Mouse (Mus musculus): ENCODE measurements around the gene Rps2. TPM values are rescaled to one million over a fixed set of nuclear protein-coding genes. Genes with fewer than 3 reads are reported as not detected.

Rps2 gene
- total RNA-seq, 2 experiments from 2014 or later: 2,495 to 4,639 TPM

GRCm38 (mm10) chr17:24765016-24765905 is 47.3 kb downstream of the Rps2 start:
- no peak for ATAC-seq (replicated peaks; ENCODE audit: poor library complexity, severe bottlenecking)

- no peak for ATAC-seq (replicated peaks; ENCODE audit: poor library complexity, severe bottlenecking)
Measured at GRCm38 (mm10) chr17:24766266-24766875, 48.5 kb downstream of the Rps2 start.

DNA sequence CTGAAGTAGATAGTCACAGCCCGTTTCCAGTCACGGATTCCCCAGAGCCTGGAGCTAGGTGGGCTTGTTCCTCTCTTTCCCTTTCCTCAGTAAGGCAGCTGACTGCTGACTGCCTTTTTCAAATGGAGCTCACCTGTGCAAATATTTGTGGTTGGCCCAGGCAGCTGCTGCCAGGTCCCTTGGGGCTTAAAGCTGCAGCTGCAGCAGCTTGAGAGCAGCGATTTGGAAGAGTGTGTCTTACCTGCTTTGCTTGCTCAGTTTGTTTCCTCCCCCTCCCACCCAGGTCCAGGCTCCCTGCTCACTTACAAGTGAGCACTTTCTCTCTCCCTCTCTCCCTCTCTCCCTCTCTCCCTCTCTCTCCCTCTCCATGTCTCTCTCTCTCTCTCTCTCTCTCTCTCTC is 51.2 kb downstream of the Rps2 start:
- no peak for ATAC-seq (replicated peaks; ENCODE audit: poor library complexity, severe bottlenecking)

Other genes starting within 250 kb of the Rps2 start
Only the 30 nearest of the 33 such genes appear.
- gene Mlst8, start 239.0 kb upstream of the Rps2 start, total RNA-seq (2014; fragmentation: Nextera tagmentation): 21.2 and 21.6 TPM in 2 replicates
- 21.8 and 27.8 TPM in 2 replicates for gene Mlst8, start 239.0 kb upstream of the Rps2 start, total RNA-seq (2017)
- not detected in 2 replicates for gene Caskin1, start 229.5 kb upstream of the Rps2 start, total RNA-seq (2014; fragmentation: Nextera tagmentation)
- not detected in 2 replicates for gene Caskin1, start 229.5 kb upstream of the Rps2 start, total RNA-seq (2017)
- gene Traf7, start 190.2 kb upstream of the Rps2 start, total RNA-seq (2014; fragmentation: Nextera tagmentation): 83.9 and 102 TPM in 2 replicates
- gene Traf7, start 190.2 kb upstream of the Rps2 start, total RNA-seq (2017): 61.5 and 104 TPM in 2 replicates
- gene Rab26, start 183.9 kb upstream of the Rps2 start, total RNA-seq (2014; fragmentation: Nextera tagmentation): 0.77 TPM in 1 of 2 replicates, not detected in the other
- gene Rab26, start 183.9 kb upstream of the Rps2 start, total RNA-seq (2017): 1.1 TPM in 1 of 2 replicates, not detected in the other
- 18.9 and 19.0 TPM in 2 replicates for gene Pkd1, start 168.3 kb upstream of the Rps2 start, total RNA-seq (2014; fragmentation: Nextera tagmentation)
- gene Pkd1, start 168.3 kb upstream of the Rps2 start, total RNA-seq (2017): 5.9 and 9.1 TPM in 2 replicates
- gene Tsc2, start 85.5 kb upstream of the Rps2 start, total RNA-seq (2014; fragmentation: Nextera tagmentation): 61.9 and 83.7 TPM in 2 replicates
- gene Tsc2, start 85.5 kb upstream of the Rps2 start, total RNA-seq (2017): 25.1 and 41.3 TPM in 2 replicates
- gene Nthl1, start 85.4 kb upstream of the Rps2 start, total RNA-seq (2014; fragmentation: Nextera tagmentation): 7.1 and 15.7 TPM in 2 replicates
- gene Nthl1, start 85.4 kb upstream of the Rps2 start, total RNA-seq (2017): 11.8 and 13.7 TPM in 2 replicates
- gene Slc9a3r2, start 67.8 kb upstream of the Rps2 start, total RNA-seq (2014; fragmentation: Nextera tagmentation): 0.45 and 1.0 TPM in 2 replicates
- gene Slc9a3r2, start 67.8 kb upstream of the Rps2 start, total RNA-seq (2017): 1.8 and 3.0 TPM in 2 replicates
- gene Npw, start 59.7 kb upstream of the Rps2 start, total RNA-seq (2014; fragmentation: Nextera tagmentation): not detected in 2 replicates
- gene Npw, start 59.7 kb upstream of the Rps2 start, total RNA-seq (2017): 0.82 TPM in 1 of 2 replicates, not detected in the other
- gene Zfp598, start 48.4 kb upstream of the Rps2 start, total RNA-seq (2014; fragmentation: Nextera tagmentation): 18.2 and 40.4 TPM in 2 replicates
- gene Zfp598, start 48.4 kb upstream of the Rps2 start, total RNA-seq (2017): 16.1 and 17.8 TPM in 2 replicates
- not detected in 2 replicates for gene Syngr3, start 28.2 kb upstream of the Rps2 start, total RNA-seq (2014; fragmentation: Nextera tagmentation)
- gene Syngr3, start 28.2 kb upstream of the Rps2 start, total RNA-seq (2017): not detected in 2 replicates
- 28.9 and 33.2 TPM in 2 replicates for gene Gfer, start 22.0 kb upstream of the Rps2 start, total RNA-seq (2014; fragmentation: Nextera tagmentation)
- gene Gfer, start 22.0 kb upstream of the Rps2 start, total RNA-seq (2017): 45.1 and 64.0 TPM in 2 replicates
- gene Noxo1, start 21.9 kb upstream of the Rps2 start, total RNA-seq (2014; fragmentation: Nextera tagmentation): 1.4 TPM in 1 of 2 replicates, not detected in the other
- gene Noxo1, start 21.9 kb upstream of the Rps2 start, total RNA-seq (2017): 0.60 and 2.1 TPM in 2 replicates
- 39.5 and 44.5 TPM in 2 replicates for gene Tbl3, start 10.5 kb upstream of the Rps2 start, total RNA-seq (2014; fragmentation: Nextera tagmentation)
- 44.1 and 54.9 TPM in 2 replicates for gene Tbl3, start 10.5 kb upstream of the Rps2 start, total RNA-seq (2017)
- 1.2 TPM in 1 of 2 replicates, not detected in the other for gene Rnf151, start 53 bp upstream of the Rps2 start, total RNA-seq (2014; fragmentation: Nextera tagmentation)
- not detected in 2 replicates for gene Rnf151, start 53 bp upstream of the Rps2 start, total RNA-seq (2017)
- gene Ndufb10, start 6.4 kb downstream of the Rps2 start, total RNA-seq (2014; fragmentation: Nextera tagmentation): 247 and 248 TPM in 2 replicates
- gene Ndufb10, start 6.4 kb downstream of the Rps2 start, total RNA-seq (2017): 237 and 286 TPM in 2 replicates
- 0.73 TPM in 1 of 2 replicates, not detected in the other for gene Rpl3l, start 9.7 kb downstream of the Rps2 start, total RNA-seq (2014; fragmentation: Nextera tagmentation)
- gene Rpl3l, start 9.7 kb downstream of the Rps2 start, total RNA-seq (2017): 0.52 TPM in 1 of 2 replicates, not detected in the other
- gene Msrb1, start 18.5 kb downstream of the Rps2 start, total RNA-seq (2014; fragmentation: Nextera tagmentation): 255 and 331 TPM in 2 replicates
- gene Msrb1, start 18.5 kb downstream of the Rps2 start, total RNA-seq (2017): 160 and 195 TPM in 2 replicates
- not detected in 2 replicates for gene Hs3st6, start 34.9 kb downstream of the Rps2 start, total RNA-seq (2014; fragmentation: Nextera tagmentation)
- not detected in 2 replicates for gene Hs3st6, start 34.9 kb downstream of the Rps2 start, total RNA-seq (2017)
- gene Meiob, start 86.2 kb downstream of the Rps2 start, total RNA-seq (2014; fragmentation: Nextera tagmentation): not detected in 2 replicates
- not detected in 2 replicates for gene Meiob, start 86.2 kb downstream of the Rps2 start, total RNA-seq (2017)
- 35.3 and 46.1 TPM in 2 replicates for gene Hagh, start 122.0 kb downstream of the Rps2 start, total RNA-seq (2014; fragmentation: Nextera tagmentation)
- 18.2 and 45.8 TPM in 2 replicates for gene Hagh, start 122.0 kb downstream of the Rps2 start, total RNA-seq (2017)
- 13.7 and 15.1 TPM in 2 replicates for gene Fahd1, start 132.2 kb downstream of the Rps2 start, total RNA-seq (2014; fragmentation: Nextera tagmentation)
- 11.4 and 14.3 TPM in 2 replicates for gene Fahd1, start 132.2 kb downstream of the Rps2 start, total RNA-seq (2017)
- gene Igfals, start 147.9 kb downstream of the Rps2 start, total RNA-seq (2014; fragmentation: Nextera tagmentation): not detected in 2 replicates
- not detected in 2 replicates for gene Igfals, start 147.9 kb downstream of the Rps2 start, total RNA-seq (2017)
- 103 and 108 TPM in 2 replicates for gene Nubp2, start 168.2 kb downstream of the Rps2 start, total RNA-seq (2014; fragmentation: Nextera tagmentation)
- 42.8 and 48.2 TPM in 2 replicates for gene Nubp2, start 168.2 kb downstream of the Rps2 start, total RNA-seq (2017)
- 15.7 and 29.3 TPM in 2 replicates for gene Spsb3, start 168.5 kb downstream of the Rps2 start, total RNA-seq (2014; fragmentation: Nextera tagmentation)
- 10.4 and 15.8 TPM in 2 replicates for gene Spsb3, start 168.5 kb downstream of the Rps2 start, total RNA-seq (2017)
- gene Eme2, start 177.0 kb downstream of the Rps2 start, total RNA-seq (2014; fragmentation: Nextera tagmentation): 8.9 and 15.1 TPM in 2 replicates
- 12.5 and 14.9 TPM in 2 replicates for gene Eme2, start 177.0 kb downstream of the Rps2 start, total RNA-seq (2017)
- 62.0 and 75.0 TPM in 2 replicates for gene Mrps34, start 177.0 kb downstream of the Rps2 start, total RNA-seq (2014; fragmentation: Nextera tagmentation)
- 36.7 and 41.9 TPM in 2 replicates for gene Mrps34, start 177.0 kb downstream of the Rps2 start, total RNA-seq (2017)
- 18.8 and 22.9 TPM in 2 replicates for gene Nme3, start 178.4 kb downstream of the Rps2 start, total RNA-seq (2014; fragmentation: Nextera tagmentation)
- 21.2 and 27.1 TPM in 2 replicates for gene Nme3, start 178.4 kb downstream of the Rps2 start, total RNA-seq (2017)
- 49.0 and 84.5 TPM in 2 replicates for gene Mapk8ip3, start 218.9 kb downstream of the Rps2 start, total RNA-seq (2014; fragmentation: Nextera tagmentation)
- gene Mapk8ip3, start 218.9 kb downstream of the Rps2 start, total RNA-seq (2017): 18.2 and 21.0 TPM in 2 replicates
- gene Jpt2, start 242.6 kb downstream of the Rps2 start, total RNA-seq (2014; fragmentation: Nextera tagmentation): 109 and 130 TPM in 2 replicates
- 104 and 114 TPM in 2 replicates for gene Jpt2, start 242.6 kb downstream of the Rps2 start, total RNA-seq (2017)

Data from granulocyte monocyte progenitor cell, adult 5-6 weeks (primary cell).